Mouse (Mus musculus) ovary, postnatal 14 days (tissue): ENCODE measurements around the gene Psmd7.
A peak's percentile ranks its signal among the peaks of the same experiment; 100 is the strongest.

Experiments used
- DNase-seq: peaks from one replicate; pipeline ENCODE4 v3.0.0; 2022; ENCODE audit warnings: low spot score

The Psmd7 gene

DNA sequence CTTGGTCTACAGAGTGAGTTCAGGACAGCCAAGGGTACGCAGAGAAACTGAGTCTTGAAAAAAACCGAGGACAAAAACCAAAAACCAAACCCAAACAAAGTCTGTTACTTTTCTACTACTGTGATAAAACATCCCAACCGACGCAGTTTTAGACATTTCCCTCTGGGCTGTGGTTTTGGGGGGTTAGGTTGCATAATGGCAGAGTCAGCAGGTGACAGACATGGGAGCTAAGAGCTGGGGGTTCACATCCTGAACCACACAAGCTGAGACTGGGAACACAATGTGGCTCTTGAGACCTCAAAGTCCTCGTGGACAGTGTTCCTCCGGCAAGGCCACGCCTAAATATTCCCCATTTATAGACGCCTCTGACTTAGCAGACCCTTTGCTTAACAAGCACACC lies 10.1 kb downstream of the Psmd7 start:
- DNase-seq = no peak

- no peak for DNase-seq
Observed at GRCm38 (mm10) chr8:107577640-107578039, 10.6 kb downstream of the Psmd7 start.

GRCm38 (mm10) chr8:107576702-107577101 lies 11.6 kb downstream of the Psmd7 start:
- DNase-seq = peak; percentile 85

DNA sequence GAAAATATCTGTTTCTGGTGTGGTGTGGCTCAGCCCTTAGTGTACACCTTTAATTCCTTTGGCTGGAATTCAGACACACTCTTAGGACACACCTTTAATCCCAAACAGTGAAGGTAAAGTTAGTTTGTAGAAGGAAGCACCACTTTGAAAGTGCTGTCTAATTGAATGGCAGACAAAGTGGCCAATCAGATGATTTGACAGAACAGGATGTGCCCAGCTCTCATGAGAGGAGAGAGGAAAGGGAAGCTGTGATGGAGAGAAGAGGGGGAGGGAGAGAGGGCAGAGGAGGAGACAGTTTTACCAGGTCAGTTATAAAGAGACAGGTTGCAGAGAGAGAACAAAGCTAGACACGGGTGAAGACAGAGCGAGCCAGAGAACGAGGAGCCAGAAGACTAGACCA lies 13.5 kb downstream of the Psmd7 start:
- no peak for DNase-seq

DNA sequence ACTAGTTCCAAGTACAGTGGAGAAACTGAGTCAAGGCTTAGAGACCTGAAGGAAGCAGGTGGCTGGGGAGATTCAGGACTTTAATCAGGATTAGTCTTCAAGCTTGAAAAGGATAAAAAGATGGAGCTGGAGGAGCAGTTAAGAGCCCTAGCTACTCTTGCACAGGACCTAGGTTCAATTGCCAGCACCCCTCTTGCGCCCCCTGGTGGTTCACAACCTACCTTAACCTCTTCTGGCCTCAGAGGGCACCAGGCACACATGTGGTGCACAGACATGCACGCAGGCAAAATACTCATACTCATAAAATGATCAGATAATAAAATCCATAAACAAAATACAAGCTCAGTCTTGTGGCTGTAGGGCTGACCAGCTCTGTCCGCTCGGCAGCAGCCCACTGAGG lies 15.8 kb downstream of the Psmd7 start:
- DNase-seq = peak; percentile 69

- no peak for DNase-seq
Observed at GRCm38 (mm10) chr8:107571486-107572135, 16.7 kb downstream of the Psmd7 start.

DNA sequence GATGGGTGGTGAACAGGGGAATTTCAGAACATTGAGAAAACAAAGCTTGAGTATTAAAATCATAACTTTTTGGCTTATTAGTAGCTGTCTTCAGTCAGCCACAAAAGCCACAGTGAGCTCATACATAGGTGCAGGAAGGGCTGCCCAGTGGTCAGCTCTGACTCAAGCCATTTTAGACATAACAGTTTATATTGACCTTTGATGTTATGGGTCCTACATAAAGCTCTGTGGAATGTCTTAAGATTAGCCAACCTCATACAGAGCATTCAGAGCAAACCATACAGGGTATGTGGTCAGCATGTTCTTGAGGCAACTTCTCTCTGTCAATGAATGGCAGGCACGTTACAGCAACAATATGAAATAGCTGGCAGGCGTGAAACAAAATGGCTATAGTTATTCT lies 17.2 kb downstream of the Psmd7 start:
- no peak for DNase-seq

- DNase-seq = no peak
Observed at GRCm38 (mm10) chr8:107562164-107562563, 26.1 kb downstream of the Psmd7 start.

DNA sequence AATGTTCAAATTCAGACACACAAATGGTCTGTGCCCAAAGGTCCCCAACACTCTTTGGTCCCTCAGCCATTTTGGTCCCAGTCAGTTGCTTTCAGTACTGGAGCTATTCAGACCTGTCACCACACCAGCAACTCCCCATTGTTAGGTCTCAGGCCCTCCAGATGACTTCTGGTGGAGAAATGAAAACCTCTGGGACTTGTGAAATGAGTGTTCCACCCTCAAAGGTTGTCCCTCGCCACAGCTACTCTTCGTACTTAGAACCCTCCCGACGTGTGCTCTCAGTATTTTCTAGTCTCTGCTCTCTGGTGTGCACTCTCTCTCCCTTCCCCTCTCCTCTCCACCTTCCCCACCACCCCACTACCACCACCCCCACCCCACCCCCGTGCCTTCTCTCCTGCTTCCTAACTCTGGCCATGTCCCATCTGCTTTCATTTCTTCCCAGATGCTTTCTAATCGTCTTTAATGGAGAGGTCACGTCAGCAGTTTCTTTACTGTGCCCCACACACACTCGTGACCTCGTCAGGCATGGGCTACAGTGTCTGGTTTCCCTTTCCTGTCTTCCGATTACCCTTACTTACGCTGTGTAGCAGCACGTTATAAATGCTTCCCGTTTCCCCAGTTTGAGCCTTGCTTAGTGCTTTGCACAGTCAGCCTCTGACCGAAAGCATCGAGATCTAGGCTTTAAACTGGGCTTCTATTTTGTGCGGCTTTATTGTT lies 27.3 kb downstream of the Psmd7 start:
- DNase-seq = no peak

GRCm38 (mm10) chr8:107556511-107556936 lies 31.7 kb downstream of the Psmd7 start:
- no peak for DNase-seq

- no peak for DNase-seq
Observed at GRCm38 (mm10) chr8:107555231-107555630, 33.0 kb downstream of the Psmd7 start.

GRCm38 (mm10) chr8:107552234-107552633 lies 36.0 kb downstream of the Psmd7 start:
- no peak for DNase-seq

GRCm38 (mm10) chr8:107546817-107547216 lies 41.4 kb downstream of the Psmd7 start:
- no peak for DNase-seq

DNA sequence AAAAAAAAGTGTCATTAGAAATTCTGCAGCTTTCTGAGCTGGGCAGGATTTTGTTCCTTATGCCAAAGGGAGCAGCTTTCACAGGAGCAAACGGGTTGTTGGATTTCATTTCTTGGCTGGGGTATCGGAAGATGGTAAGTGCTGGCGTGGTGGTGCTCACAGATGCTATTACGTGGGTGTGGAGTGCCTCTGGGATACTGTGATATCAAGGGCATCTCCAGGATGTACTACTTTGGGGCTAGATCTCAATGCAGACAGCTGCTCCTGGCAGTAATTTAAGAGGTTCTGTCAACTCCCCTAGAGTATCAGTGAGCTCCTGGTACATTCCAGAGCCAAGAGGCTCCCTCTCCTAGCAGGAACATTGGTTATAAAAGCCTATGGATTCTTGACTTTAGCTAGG lies 42.1 kb downstream of the Psmd7 start:
- DNase-seq = no peak

GRCm38 (mm10) chr8:107545621-107546152 lies 42.6 kb downstream of the Psmd7 start:
- DNase-seq = no peak

DNA sequence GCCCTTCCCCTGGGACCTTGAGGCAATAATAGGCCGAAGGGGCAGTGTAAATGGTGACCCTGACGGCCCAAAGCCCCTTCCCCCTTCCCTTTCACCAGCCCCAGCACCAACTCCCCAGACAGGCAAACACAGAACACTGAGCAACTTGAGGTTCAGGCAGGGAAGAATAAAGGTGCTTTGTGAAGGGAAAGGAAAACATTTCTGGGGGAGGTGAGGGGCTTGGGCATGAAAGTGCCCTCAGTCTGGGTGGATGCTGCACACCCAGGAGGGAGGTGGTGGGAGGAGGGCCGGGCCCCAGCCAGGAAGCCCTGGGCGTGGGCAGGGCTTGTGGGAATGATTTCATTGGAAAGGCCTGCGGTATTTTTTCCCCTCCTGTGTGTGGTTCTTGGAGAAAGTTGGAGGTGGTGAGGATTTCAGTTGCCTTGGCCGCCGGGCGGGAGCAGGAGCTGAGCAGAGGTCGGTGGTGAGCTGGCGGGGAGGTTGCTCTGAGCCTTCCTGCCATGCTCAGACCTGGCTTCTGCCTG lies 43.6 kb downstream of the Psmd7 start:
- peak; percentile 12 for DNase-seq

DNA sequence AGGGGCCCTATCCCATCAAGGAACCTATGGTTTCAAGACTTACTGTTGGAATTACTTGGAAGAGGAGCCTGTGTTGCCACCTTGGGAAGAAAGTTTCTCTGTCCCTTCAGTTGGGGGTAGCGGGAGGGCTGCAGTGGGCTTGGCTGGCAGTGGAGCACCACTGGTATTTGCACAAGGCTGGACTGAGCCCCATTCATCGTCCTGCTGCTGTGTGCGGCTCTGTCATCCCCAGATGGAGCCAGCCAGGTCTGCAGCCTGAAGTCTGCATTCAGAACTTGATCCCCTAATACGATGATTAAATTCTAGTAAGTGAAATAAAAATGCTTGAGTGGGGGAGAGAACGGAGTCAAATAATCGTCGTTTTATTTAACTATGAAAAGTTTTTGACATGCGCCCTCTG lies 44.1 kb downstream of the Psmd7 start:
- no peak for DNase-seq

- no peak for DNase-seq
Observed at GRCm38 (mm10) chr8:107543714-107544113, 44.5 kb downstream of the Psmd7 start.

DNA sequence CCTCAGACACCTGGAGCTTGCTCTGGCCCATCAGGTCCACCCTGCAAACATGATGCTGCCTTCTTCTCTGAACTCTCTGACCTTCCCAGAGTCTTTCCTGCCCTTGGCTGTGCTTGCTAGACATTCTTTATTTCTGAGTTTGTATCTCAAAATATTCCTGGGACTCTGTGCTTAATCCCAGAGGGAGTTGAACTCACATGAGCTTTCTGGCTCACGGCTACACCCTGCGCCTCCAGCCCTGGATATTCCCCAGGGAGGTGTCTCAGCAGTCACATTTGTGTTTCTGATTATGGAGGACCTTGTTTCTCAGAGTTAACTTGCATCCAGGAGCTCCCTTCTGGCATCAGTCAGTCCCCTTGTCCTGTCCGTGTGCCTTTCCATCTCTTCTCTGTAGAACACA lies 46.1 kb downstream of the Psmd7 start:
- no peak for DNase-seq

DNA sequence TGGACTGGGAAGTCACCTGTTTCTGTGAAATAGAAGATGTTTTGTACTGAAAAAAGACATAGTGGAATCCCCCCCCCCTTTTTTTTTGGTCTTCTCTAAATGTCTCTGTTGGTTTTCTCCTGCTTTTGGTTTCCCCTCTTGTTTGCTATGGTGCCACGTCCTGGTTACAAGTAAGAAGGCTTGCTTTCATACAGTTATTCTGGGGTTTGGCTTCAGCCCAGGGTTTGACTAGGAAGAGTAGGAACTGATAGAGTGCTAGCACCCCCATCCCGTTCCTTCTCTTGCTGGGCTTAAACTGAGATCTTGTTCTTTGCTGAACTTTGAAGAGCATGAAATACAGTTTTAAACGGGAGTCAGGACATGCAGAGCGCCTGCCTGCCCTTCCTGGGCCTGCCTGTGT lies 46.9 kb downstream of the Psmd7 start:
- no peak for DNase-seq

DNA sequence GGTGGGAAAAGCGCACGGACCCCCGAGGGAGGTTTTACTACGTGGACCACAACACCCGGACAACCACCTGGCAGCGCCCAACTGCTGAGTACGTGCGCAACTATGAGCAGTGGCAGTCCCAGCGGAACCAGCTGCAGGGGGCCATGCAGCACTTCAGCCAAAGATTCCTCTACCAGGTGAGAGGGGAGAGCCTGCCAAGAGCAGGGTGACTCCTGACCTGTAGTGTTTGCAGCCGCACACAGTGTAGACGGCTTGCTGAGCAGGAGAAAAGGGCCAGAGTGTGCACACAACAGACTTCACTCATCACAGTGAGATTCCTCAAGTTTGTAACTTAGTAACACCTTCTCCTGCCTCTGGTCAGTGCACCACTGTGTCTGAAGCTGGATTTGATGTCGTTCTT lies 47.6 kb downstream of the Psmd7 start:
- DNase-seq = no peak

GRCm38 (mm10) chr8:107537472-107537871 lies 50.8 kb downstream of the Psmd7 start:
- DNase-seq = no peak
